Mouse (Mus musculus) lung, postnatal 10 days (tissue): ENCODE data around the gene Fcgrt.
"Not testable (repeated sequence)": the region's sequence is repeated elsewhere in the genome, so short reads cannot be mapped to it uniquely, and the experiment has no call there.

Source experiments
- DNase-seq: peaks from one replicate; pipeline ENCODE4 v3.0.0; 2021

Fcgrt gene

GRCm38 (mm10) chr7:45103652-45104180 lies at the start of gene Fcgrt:
TSS of gene Fcgrt (minus strand) at chr7:45103851.
- peak; percentile 99 for DNase-seq

GRCm38 (mm10) chr7:45153052-45153451 lies 49.4 kb upstream of the Fcgrt start:
- not testable (repeated sequence) for DNase-seq

- peak; percentile 86 for DNase-seq
Observed at GRCm38 (mm10) chr7:45151303-45151702, 47.7 kb upstream of the Fcgrt start.

- DNase-seq, result no peak
Observed at GRCm38 (mm10) chr7:45150321-45150720, 46.7 kb upstream of the Fcgrt start.

GRCm38 (mm10) chr7:45149545-45149944 lies 45.9 kb upstream of the Fcgrt start:
- peak; percentile 81 for DNase-seq

GRCm38 (mm10) chr7:45148534-45149098 lies 45.0 kb upstream of the Fcgrt start:
- no peak for DNase-seq

- DNase-seq, result no peak
Observed at GRCm38 (mm10) chr7:45147899-45148298, 44.2 kb upstream of the Fcgrt start.

GRCm38 (mm10) chr7:45147267-45147666 lies 43.6 kb upstream of the Fcgrt start:
- no peak for DNase-seq

GRCm38 (mm10) chr7:45145460-45145859 lies 41.8 kb upstream of the Fcgrt start:
- no peak for DNase-seq

- no peak for DNase-seq
Observed at GRCm38 (mm10) chr7:45144368-45145174, 40.9 kb upstream of the Fcgrt start.

- DNase-seq, result no peak
Observed at GRCm38 (mm10) chr7:45141914-45142313, 38.3 kb upstream of the Fcgrt start.

GRCm38 (mm10) chr7:45141319-45141718 lies 37.7 kb upstream of the Fcgrt start:
- no peak for DNase-seq

GRCm38 (mm10) chr7:45139904-45140723 lies 36.5 kb upstream of the Fcgrt start:
- peak; percentile 71 for DNase-seq

- DNase-seq, result no peak
Observed at GRCm38 (mm10) chr7:45138403-45138802, 34.8 kb upstream of the Fcgrt start.

- DNase-seq, result no peak
Observed at GRCm38 (mm10) chr7:45137171-45138006, 33.7 kb upstream of the Fcgrt start.

GRCm38 (mm10) chr7:45135993-45136567 lies 32.4 kb upstream of the Fcgrt start, which contains the start of the genes Gm45713 and Flt3l:
TSS of gene Gm45713 (minus strand) at chr7:45136231.
TSS of gene Flt3l (minus strand) at chr7:45136432.
- peak; percentile 96 for DNase-seq

- DNase-seq, result no peak
Observed at GRCm38 (mm10) chr7:45135370-45135769, 31.7 kb upstream of the Fcgrt start.

- DNase-seq, result peak; percentile 74
Observed at GRCm38 (mm10) chr7:45134544-45135026, 30.9 kb upstream of the Fcgrt start.

- DNase-seq, result no peak
Observed at GRCm38 (mm10) chr7:45133446-45134159, 30.0 kb upstream of the Fcgrt start.

- DNase-seq, result no peak
Observed at GRCm38 (mm10) chr7:45131850-45132249, 28.2 kb upstream of the Fcgrt start.
